Mouse (Mus musculus): ENCODE data around the gene Plcg2. TPM values are rescaled to one million over a fixed set of nuclear protein-coding genes. Genes with fewer than 3 reads are reported as not detected.
A peak's percentile ranks its signal among the peaks of the same experiment; 100 is the strongest.

Gene Plcg2
- total and polyA plus RNA-seq, 2 experiments from 2014 or later: 1.5 to 2.4 TPM

- no peaks in the 10 kb centered on the region for H3K27me3 ChIP-seq (ENCODE audit: insufficient read depth, low read length)
- no peak for DNase-seq (ENCODE audit: low spot score)
- H3K36me3 ChIP-seq (ENCODE audit: insufficient read depth, low read length): no peaks in the 10 kb centered on the region
- 75% methylated on average over 5 of the region's 5 CpGs for WGBS
- H3K27ac ChIP-seq (ENCODE audit: low read depth, low read length): no peak overlapping the region
- H3K9ac ChIP-seq (replicated peaks; ENCODE audit: low read length, poor library complexity, severe bottlenecking): no peak overlapping the region
- H3K9me3 ChIP-seq (ENCODE audit: low read length): no peaks in the 10 kb centered on the region
- no peaks in the 10 kb centered on the region for H3K4me1 ChIP-seq (ENCODE audit: insufficient read depth, low read length)
- H3K4me2 ChIP-seq (ENCODE audit: low read depth, low read length, poor library complexity, severe bottlenecking): no peak overlapping the region
- no peak for TF ChIP-seq CTCF (IDR thresholded peaks at IDR 0.05)
- no peak for ATAC-seq (ENCODE audit: low FRiP score)
- H3K4me3 ChIP-seq (ENCODE audit: low read depth, low read length): no peak overlapping the region
Observed at GRCm38 (mm10) chr8:117646440-117646839, 148.3 kb downstream of the Plcg2 start.

- H3K27me3 ChIP-seq (ENCODE audit: insufficient read depth, low read length): no peaks in the 10 kb centered on the region
- no peak for ATAC-seq (ENCODE audit: low FRiP score)
- no peak for TF ChIP-seq CTCF (IDR thresholded peaks at IDR 0.05)
- H3K27ac ChIP-seq (ENCODE audit: low read depth, low read length): no peak overlapping the region
- no peak overlapping the region for H3K4me2 ChIP-seq (ENCODE audit: low read depth, low read length, poor library complexity, severe bottlenecking)
- no peak for DNase-seq (ENCODE audit: low spot score)
- 100% methylated on average over 1 of the region's 1 CpGs for WGBS
- H3K4me3 ChIP-seq (ENCODE audit: low read depth, low read length): no peak overlapping the region
- H3K4me1 ChIP-seq (ENCODE audit: insufficient read depth, low read length): no peaks in the 10 kb centered on the region
- no peaks in the 10 kb centered on the region for H3K9me3 ChIP-seq (ENCODE audit: low read length)
- H3K36me3 ChIP-seq (ENCODE audit: insufficient read depth, low read length): no peaks in the 10 kb centered on the region
- H3K9ac ChIP-seq (replicated peaks; ENCODE audit: low read length, poor library complexity, severe bottlenecking): no peak overlapping the region
Observed at GRCm38 (mm10) chr8:117652318-117652717, 154.2 kb downstream of the Plcg2 start.

GRCm38 (mm10) chr8:117658990-117659389 lies 160.9 kb downstream of the Plcg2 start:
- WGBS: 77% methylated on average over 7 of the region's 7 CpGs
- H3K27ac ChIP-seq (ENCODE audit: low read depth, low read length): no peak overlapping the region
- no peak overlapping the region for H3K4me3 ChIP-seq (ENCODE audit: low read depth, low read length)
- H3K36me3 ChIP-seq (ENCODE audit: insufficient read depth, low read length): no peaks in the 10 kb centered on the region; the same call in 1 of the 2 replicates
- no peaks in the 10 kb centered on the region for H3K4me1 ChIP-seq (ENCODE audit: insufficient read depth, low read length)
- DNase-seq (ENCODE audit: low spot score): no peak
- TF ChIP-seq CTCF (IDR thresholded peaks at IDR 0.05): peak; percentile 30; the same call in 1 of the 2 replicates
- no peak overlapping the region for H3K9ac ChIP-seq (replicated peaks; ENCODE audit: low read length, poor library complexity, severe bottlenecking)
- no peak overlapping the region for H3K4me2 ChIP-seq (ENCODE audit: low read depth, low read length, poor library complexity, severe bottlenecking)
- H3K9me3 ChIP-seq (ENCODE audit: low read length): no peaks in the 10 kb centered on the region
- H3K27me3 ChIP-seq (ENCODE audit: insufficient read depth, low read length): no peaks in the 10 kb centered on the region
- ATAC-seq (ENCODE audit: low FRiP score): no peak

DNA sequence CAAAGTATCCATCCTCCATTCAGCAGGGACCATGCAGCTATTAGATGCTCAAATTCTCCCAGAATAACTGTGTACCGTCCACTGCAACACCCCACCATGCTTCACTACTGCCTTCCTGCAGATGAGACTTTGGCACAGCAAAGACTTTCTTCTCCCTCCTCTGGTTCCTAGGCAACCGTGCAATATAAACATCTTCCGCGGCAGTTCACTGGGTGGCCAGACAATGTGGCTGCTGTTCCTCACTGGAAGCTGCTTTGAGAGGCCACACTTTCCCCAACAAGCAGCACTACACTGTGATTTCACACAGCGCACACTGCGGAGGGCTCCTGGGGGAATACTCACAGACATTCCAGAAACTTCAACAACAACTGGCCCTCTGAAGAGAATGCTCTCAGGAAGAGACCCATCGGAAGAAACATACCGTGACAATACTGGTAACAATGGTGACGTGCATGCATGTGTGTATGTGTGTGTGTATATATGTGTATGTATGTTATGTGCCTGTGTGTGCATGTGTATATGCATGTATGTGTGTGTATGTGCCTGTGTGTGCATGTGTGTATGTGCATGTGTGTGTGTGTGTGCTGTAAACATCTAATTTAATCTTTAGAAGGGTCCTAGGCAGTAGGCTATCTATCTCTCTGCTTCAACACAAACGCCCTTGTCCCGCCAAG lies 162.4 kb downstream of the Plcg2 start:
- peak; percentile 4; the same call in 1 of the 2 replicates for TF ChIP-seq CTCF (IDR thresholded peaks at IDR 0.05)
- H3K4me2 ChIP-seq (ENCODE audit: low read depth, low read length, poor library complexity, severe bottlenecking): peak overlapping the region; percentile 16; the same call in 1 of the 2 replicates
- 0 out of 2 replicates have a peak overlapping the region, but pooled peaks have one; percentile 12 for H3K27ac ChIP-seq (ENCODE audit: low read depth, low read length)
- no peak overlapping the region for H3K9ac ChIP-seq (replicated peaks; ENCODE audit: low read length, poor library complexity, severe bottlenecking)
- H3K36me3 ChIP-seq (ENCODE audit: insufficient read depth, low read length): no peaks in the 10 kb centered on the region; the same call in 1 of the 2 replicates
- DNase-seq (ENCODE audit: low spot score) (peak; percentile 80), ATAC-seq (ENCODE audit: low FRiP score) (peak; percentile 56; the same call in 1 of the 2 replicates)
- H3K4me3 ChIP-seq (ENCODE audit: low read depth, low read length): no peak overlapping the region
- no peaks in the 10 kb centered on the region for H3K27me3 ChIP-seq (ENCODE audit: insufficient read depth, low read length)
- WGBS: 25% methylated on average over 11 of the region's 11 CpGs
- no peaks in the 10 kb centered on the region for H3K9me3 ChIP-seq (ENCODE audit: low read length)
- no peaks in the 10 kb centered on the region for H3K4me1 ChIP-seq (ENCODE audit: insufficient read depth, low read length)

- Histone ChIP-seq H3K4me3 (ENCODE audit: low read depth, low read length) (no peak overlapping the region), H3K9ac (replicated peaks; ENCODE audit: low read length, poor library complexity, severe bottlenecking) (no peak overlapping the region), H3K9me3 (ENCODE audit: low read length) (no peaks in the 10 kb centered on the region), H3K27ac (ENCODE audit: low read depth, low read length) (no peak overlapping the region), H3K27me3 (ENCODE audit: insufficient read depth, low read length) (no peaks in the 10 kb centered on the region), H3K4me2 (ENCODE audit: low read depth, low read length, poor library complexity, severe bottlenecking) (no peak overlapping the region), H3K36me3 (ENCODE audit: insufficient read depth, low read length) (no peaks in the 10 kb centered on the region; the same call in 1 of the 2 replicates), H3K4me1 (ENCODE audit: insufficient read depth, low read length) (no peaks in the 10 kb centered on the region)
- WGBS: 86% methylated on average over 13 of the region's 13 CpGs
- no peak for TF ChIP-seq CTCF (IDR thresholded peaks at IDR 0.05)
- no peak for DNase-seq (ENCODE audit: low spot score)
- no peak for ATAC-seq (ENCODE audit: low FRiP score)
Observed at GRCm38 (mm10) chr8:117667349-117668124, 169.4 kb downstream of the Plcg2 start.

DNA sequence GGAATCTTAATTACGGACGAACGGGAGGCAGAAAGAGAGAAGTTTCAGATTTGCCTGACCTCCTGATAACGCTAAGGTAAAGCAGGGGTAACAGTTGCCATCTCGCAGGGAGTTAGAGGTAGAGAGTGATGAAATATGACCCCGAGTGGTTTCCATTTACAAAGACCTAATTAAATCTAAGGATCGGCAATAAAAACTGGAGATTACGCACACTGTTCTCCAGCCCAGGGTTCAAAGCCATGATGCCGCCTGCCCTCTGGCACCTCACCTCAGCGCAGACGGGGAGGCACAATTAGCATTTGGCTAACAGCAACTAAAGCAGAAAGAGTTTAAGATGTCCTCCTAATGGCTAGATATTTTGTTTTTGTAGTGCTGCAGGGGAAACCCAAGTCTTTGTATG lies 172.4 kb downstream of the Plcg2 start:
- Histone ChIP-seq H3K9ac (replicated peaks; ENCODE audit: low read length, poor library complexity, severe bottlenecking) (no peak overlapping the region), H3K36me3 (ENCODE audit: insufficient read depth, low read length) (no peaks in the 10 kb centered on the region), H3K27ac (ENCODE audit: low read depth, low read length) (no peak overlapping the region), H3K9me3 (ENCODE audit: low read length) (no peaks in the 10 kb centered on the region), H3K27me3 (ENCODE audit: insufficient read depth, low read length) (no peaks in the 10 kb centered on the region), H3K4me2 (ENCODE audit: low read depth, low read length, poor library complexity, severe bottlenecking) (no peak overlapping the region), H3K4me3 (ENCODE audit: low read depth, low read length) (no peak overlapping the region), H3K4me1 (ENCODE audit: insufficient read depth, low read length) (no peaks in the 10 kb centered on the region)
- WGBS: 48% methylated on average over 11 of the region's 11 CpGs
- ATAC-seq (ENCODE audit: low FRiP score) (no peak), DNase-seq (ENCODE audit: low spot score) (no peak)
- TF ChIP-seq CTCF (IDR thresholded peaks at IDR 0.05): no peak
